Mouse (Mus musculus) G1E (cell line): ENCODE data around the gene Myo10. TPM values are rescaled to one million over a fixed set of nuclear protein-coding genes. Genes with fewer than 3 reads are reported as not detected.

Source experiments
- ATAC-seq: 2 replicates; pipeline ENCODE4 v1.8.0; 2016; ENCODE audit warnings: mild to moderate bottlenecking; ENCODE audit not compliant: insufficient number of reproducible peaks, poor library complexity, low FRiP score, severe bottlenecking; ENCODE audit errors: extremely low read depth
- DNase-seq: peaks from one replicate; pipeline ENCODE4 v3.0.0; 2012; ENCODE audit warnings: low spot score
- H3K27me3 ChIP-seq: 2 replicates; pipeline ENCODE4 v1.6.1; 2012; ENCODE audit warnings: mild to moderate bottlenecking, low read length, inconsistent platforms; ENCODE audit not compliant: insufficient read depth
- H3K36me3 ChIP-seq: replicated peaks from 2 replicates; pipeline ENCODE3; 2012; ENCODE audit warnings: mild to moderate bottlenecking, inconsistent platforms
- H3K4me1 ChIP-seq: 2 replicates; pipeline ENCODE4 v1.6.1; 2012; ENCODE audit warnings: low read depth, low read length, inconsistent platforms, mixed read lengths; ENCODE audit not compliant: insufficient read depth
- H3K4me3 ChIP-seq: 2 replicates; pipeline ENCODE4 v1.5.1; 2012; ENCODE audit warnings: low read depth, mild to moderate bottlenecking, inconsistent platforms, low read length, moderate library complexity, mixed read lengths
- H3K9me3 ChIP-seq: replicated peaks from 2 replicates; pipeline ENCODE4 v1.6.1; 2012; ENCODE audit warnings: inconsistent platforms
- CTCF ChIP-seq: IDR thresholded peaks from 2 replicates; pipeline ENCODE4 v1.5.1; 2012; ENCODE audit warnings: low read depth, low read length, inconsistent platforms, mixed read lengths
- GATA1 ChIP-seq: IDR thresholded peaks from 2 replicates; pipeline ENCODE4 v1.6.1; 2012; ENCODE audit warnings: borderline replicate concordance, low read length, inconsistent platforms, mixed read lengths
- GATA2 ChIP-seq: IDR thresholded peaks from 2 replicates; pipeline ENCODE4 v1.6.1; 2012; ENCODE audit warnings: low read depth, low read length, inconsistent platforms, borderline replicate concordance
- POLR2AphosphoS5 ChIP-seq: IDR thresholded peaks from 2 replicates; pipeline ENCODE4 v1.6.1; 2012; ENCODE audit warnings: low read depth, low read length, inconsistent platforms; ENCODE audit not compliant: insufficient replicate concordance
- TAL1 ChIP-seq: conservative IDR thresholded peaks from 2 replicates; pipeline ENCODE4 v1.6.1; 2012; ENCODE audit warnings: low read depth, low read length, inconsistent platforms, mixed read lengths
- polyA plus RNA-seq: library from polyadenylated mRNA; stranded (reverse); fragments of >175 nt; gene quantifications from 2 replicates; pipeline ENCODE4 v1.2.3, GENCODE M21; 2012
- total RNA-seq, 2 experiments: library from RNA; stranded (forward) in 1 of 2; stranded (reverse) in 1 of 2; fragments of 200-1000 nt in 1 of 2; fragments of >200 nt in 1 of 2; fragmentation: Nextera tagmentation in 1 of 2; gene quantifications; 2 replicates each; pipeline ENCODE4 v1.2.3; 2014 to 2017

Gene Myo10
- total and polyA plus RNA-seq, 3 experiments = 0.11 to 1.7 TPM; not detected in 1

GRCm38 (mm10) chr15:25753003-25753402 is 130.7 kb downstream of the Myo10 start:
- Histone ChIP-seq H3K36me3 (no peaks in the 10 kb centered on the region), H3K9me3 (peaks cover 32% of the 10 kb centered on the region), H3K27me3 (no peaks in the 10 kb centered on the region), H3K4me1 (no peaks in the 10 kb centered on the region), H3K4me3 (no peak overlapping the region)
- ATAC-seq = no peak
- TF ChIP-seq TAL1 = no peak
- no peak for TF ChIP-seq CTCF
- no peak for TF ChIP-seq GATA1
- DNase-seq = no peak

GRCm38 (mm10) chr15:25753878-25754277 is 131.6 kb downstream of the Myo10 start:
- no peak for ATAC-seq
- H3K36me3 ChIP-seq = no peaks in the 10 kb centered on the region
- TF ChIP-seq GATA2 (no peak), CTCF (no peak), TAL1 (no peak), POLR2AphosphoS5 (no peak), GATA1 (no peak)

GRCm38 (mm10) chr15:25754342-25754951 is 132.1 kb downstream of the Myo10 start:
- DNase-seq = no peak
- Histone ChIP-seq H3K27me3 (no peaks in the 10 kb centered on the region), H3K4me3 (no peak overlapping the region), H3K36me3 (no peaks in the 10 kb centered on the region), H3K4me1 (no peaks in the 10 kb centered on the region), H3K9me3 (peaks cover 42% of the 10 kb centered on the region)
- ATAC-seq = no peak
- no peak for TF ChIP-seq GATA2
- TF ChIP-seq CTCF = no peak
- no peak for TF ChIP-seq GATA1
- no peak for TF ChIP-seq TAL1
- TF ChIP-seq POLR2AphosphoS5 = no peak

More at GRCm38 (mm10) chr15:25753878-25754277, 131.6 kb downstream of the Myo10 start:
- Histone ChIP-seq H3K27me3 (no peaks in the 10 kb centered on the region), H3K4me1 (no peaks in the 10 kb centered on the region), H3K4me3 (no peak overlapping the region), H3K9me3 (peaks cover 37% of the 10 kb centered on the region)
- no peak for DNase-seq

GRCm38 (mm10) chr15:25755536-25755935 is 133.2 kb downstream of the Myo10 start:
- H3K9me3 ChIP-seq = peaks cover 50% of the 10 kb centered on the region
- ATAC-seq = no peak
- no peaks in the 10 kb centered on the region for H3K27me3 ChIP-seq
- H3K4me3 ChIP-seq = no peak overlapping the region
- no peak for TF ChIP-seq POLR2AphosphoS5
- no peak for TF ChIP-seq GATA2
- no peak for TF ChIP-seq GATA1
- TF ChIP-seq CTCF = no peak
- TF ChIP-seq TAL1 = no peak
- no peak for DNase-seq
- no peaks in the 10 kb centered on the region for H3K36me3 ChIP-seq
- no peaks in the 10 kb centered on the region for H3K4me1 ChIP-seq

- Histone ChIP-seq H3K36me3 (no peaks in the 10 kb centered on the region), H3K4me1 (no peaks in the 10 kb centered on the region), H3K9me3 (peaks cover 47% of the 10 kb centered on the region), H3K27me3 (no peaks in the 10 kb centered on the region), H3K4me3 (no peak overlapping the region)
- DNase-seq = no peak
- no peak for ATAC-seq
- TF ChIP-seq POLR2AphosphoS5 = no peak
- no peak for TF ChIP-seq GATA1
- TF ChIP-seq TAL1 = no peak
- no peak for TF ChIP-seq CTCF
- TF ChIP-seq GATA2 = no peak
Measured at GRCm38 (mm10) chr15:25756072-25756471, 133.7 kb downstream of the Myo10 start.

- H3K4me1 ChIP-seq = no peaks in the 10 kb centered on the region
- DNase-seq (no peak), ATAC-seq (no peak)
- no peaks in the 10 kb centered on the region for H3K27me3 ChIP-seq
- TF ChIP-seq GATA2 (no peak), GATA1 (no peak), TAL1 (no peak), CTCF (no peak), POLR2AphosphoS5 (no peak)
- H3K9me3 ChIP-seq = peaks cover 51% of the 10 kb centered on the region
- H3K36me3 ChIP-seq = no peaks in the 10 kb centered on the region
- H3K4me3 ChIP-seq = no peak overlapping the region
Measured at GRCm38 (mm10) chr15:25758037-25758436, 135.7 kb downstream of the Myo10 start.
